ENCODE assay signal across 8 mouse cellular contexts in genomic region chr17:56291171-56291511, GRCm38 (mm10). TPM values are rescaled to one million over a fixed set of nuclear protein-coding genes. Genes with fewer than 3 reads are reported as not detected.
DNase-seq lines count a peak whose midpoint lies in the region; ATAC-seq and TF ChIP-seq lines count a peak whose summit lies in the region.

No protein-coding gene starts in this region.

- H3K9me3 ChIP-seq in embryonic facial prominence, embryonic 12.5 days: no peaks in the 10 kb centered on the region
- H3K9me3 ChIP-seq in midbrain, postnatal 0 days (ENCODE audit: low read length): no peaks in the 10 kb centered on the region

- no peaks in the 10 kb centered on the region for H3K27me3 ChIP-seq in embryonic facial prominence, embryonic 12.5 days
- 0 out of 2 replicates have a peak, but pooled peaks cover 4% of the 10 kb centered on the region for H3K27me3 ChIP-seq in midbrain, postnatal 0 days (ENCODE audit: insufficient read depth, low read length)

- peak overlapping the region; percentile 50 for H3K9ac ChIP-seq in embryonic facial prominence, embryonic 12.5 days
- peak overlapping the region; percentile 39; the same call in 1 of the 2 replicates for H3K9ac ChIP-seq in midbrain, postnatal 0 days (replicated peaks; ENCODE audit: low read length, poor library complexity, severe bottlenecking)

- H3K4me1 ChIP-seq in embryonic facial prominence, embryonic 12.5 days: peaks cover 27% of the 10 kb centered on the region
- H3K4me1 ChIP-seq in midbrain, postnatal 0 days (ENCODE audit: insufficient read depth, low read length): no peaks in the 10 kb centered on the region

- H3K4me2 ChIP-seq in embryonic facial prominence, embryonic 12.5 days (replicated peaks): peak overlapping the region; percentile 76
- H3K4me2 ChIP-seq in midbrain, postnatal 0 days (ENCODE audit: low read depth, low read length, poor library complexity, severe bottlenecking): peak overlapping the region; percentile 46

- peak overlapping the region; percentile 96 for H3K27ac ChIP-seq in embryonic facial prominence, embryonic 12.5 days
- peak overlapping the region; percentile 32; the same call in 1 of the 2 replicates for H3K27ac ChIP-seq in midbrain, postnatal 0 days (ENCODE audit: low read depth, low read length)

- H3K36me3 ChIP-seq in embryonic facial prominence, embryonic 12.5 days: peaks cover 8% of the 10 kb centered on the region
- no peaks in the 10 kb centered on the region for H3K36me3 ChIP-seq in midbrain, postnatal 0 days (ENCODE audit: insufficient read depth, low read length)

- H3K4me3 ChIP-seq in embryonic facial prominence, embryonic 12.5 days: peak overlapping the region; percentile 53; the same call in 1 of the 2 replicates
- H3K4me3 ChIP-seq in midbrain, postnatal 0 days (ENCODE audit: low read depth, low read length): peak overlapping the region; percentile 18; the same call in 1 of the 2 replicates

- peak; percentile 79 for TF ChIP-seq CTCF in midbrain, postnatal 0 days (IDR thresholded peaks at IDR 0.05)

- ATAC-seq in embryonic facial prominence, embryonic 12.5 days (ENCODE audit: insufficient number of reproducible peaks, insufficient read depth, low FRiP score, low TSS enrichment): peak; percentile 86
- ATAC-seq in midbrain, postnatal 0 days (ENCODE audit: low FRiP score): peak; percentile 84

- 3% methylated on average over 16 of the region's 16 CpGs for WGBS in embryonic facial prominence, embryonic 12.5 days
- WGBS in midbrain, postnatal 0 days: 1% methylated on average over 16 of the region's 16 CpGs

- peak; percentile 92 for DNase-seq in B cell, adult 2 months
- peak; percentile 93 to 94 for DNase-seq in adrenal gland, postnatal 36 days
- peak; percentile 96 for DNase-seq in heart, adult 9 months (ENCODE audit: low spot score in 2 of 2)
- DNase-seq in kidney, adult 8-10 months: peak; percentile 89 to 92
- peak; percentile 90 for DNase-seq in liver
- DNase-seq in midbrain, postnatal 0 days (ENCODE audit: low spot score): peak; percentile 81
- DNase-seq in spleen, postnatal 14 days (ENCODE audit: low spot score in 2 of 2): peak; percentile 73 to 85

RNA-seq across cellular contexts. Expression of gene Plin3, which starts 1.5 kb away (rescaled TPM):
- total RNA-seq in adrenal gland, postnatal 36 days (2021): 100 to 1,000 TPM in 1 of 2 experiments, 10 to 100 TPM in 1; 51.4 to 106 TPM
- polyA plus RNA-seq in embryonic facial prominence, embryonic 12.5 days (2016; fragmentation: Nextera tagmentation; extraction: Ambion mirVana): 56.6 and 67.4 TPM in 2 replicates
- 8.1 and 12.4 TPM in 2 replicates for total RNA-seq in midbrain, postnatal 0 days (2014; rRNA removed)
- polyA plus RNA-seq in midbrain, postnatal 0 days (2015; fragmentation: Nextera tagmentation; extraction: Ambion mirVana): 9.6 and 12.1 TPM in 2 replicates

RNA-seq across cellular contexts. Expression of gene Arrdc5, which starts 8.9 kb away (rescaled TPM):
- not detected for total RNA-seq in adrenal gland, postnatal 36 days (2021)
- polyA plus RNA-seq in embryonic facial prominence, embryonic 12.5 days (2016; fragmentation: Nextera tagmentation; extraction: Ambion mirVana): not detected in 2 replicates
- not detected in 2 replicates for total RNA-seq in midbrain, postnatal 0 days (2014; rRNA removed)
- polyA plus RNA-seq in midbrain, postnatal 0 days (2015; fragmentation: Nextera tagmentation; extraction: Ambion mirVana): not detected in 2 replicates

RNA-seq across cellular contexts. Expression of gene Uhrf1, which starts 12.0 kb away (rescaled TPM):
- total RNA-seq in adrenal gland, postnatal 36 days (2021): 1 to 10 TPM; 5.9 to 9.4 TPM
- 157 and 160 TPM in 2 replicates for polyA plus RNA-seq in embryonic facial prominence, embryonic 12.5 days (2016; fragmentation: Nextera tagmentation; extraction: Ambion mirVana)
- total RNA-seq in midbrain, postnatal 0 days (2014; rRNA removed): 5.9 and 10.0 TPM in 2 replicates
- 4.7 and 4.9 TPM in 2 replicates for polyA plus RNA-seq in midbrain, postnatal 0 days (2015; fragmentation: Nextera tagmentation; extraction: Ambion mirVana)

RNA-seq across cellular contexts. Expression of gene Ticam1, which starts 14.6 kb away (rescaled TPM):
- 10 to 100 TPM; 21.1 to 23.1 TPM for total RNA-seq in adrenal gland, postnatal 36 days (2021)
- 2.7 and 3.5 TPM in 2 replicates for polyA plus RNA-seq in embryonic facial prominence, embryonic 12.5 days (2016; fragmentation: Nextera tagmentation; extraction: Ambion mirVana)
- 3.1 and 3.7 TPM in 2 replicates for total RNA-seq in midbrain, postnatal 0 days (2014; rRNA removed)
- polyA plus RNA-seq in midbrain, postnatal 0 days (2015; fragmentation: Nextera tagmentation; extraction: Ambion mirVana): 0.91 and 1.1 TPM in 2 replicates

RNA-seq across cellular contexts. Expression of gene Fem1a, which starts 34.5 kb away (rescaled TPM):
- total RNA-seq in adrenal gland, postnatal 36 days (2021): 10 to 100 TPM; 28.7 to 30.8 TPM
- 15.3 and 15.5 TPM in 2 replicates for polyA plus RNA-seq in embryonic facial prominence, embryonic 12.5 days (2016; fragmentation: Nextera tagmentation; extraction: Ambion mirVana)
- total RNA-seq in midbrain, postnatal 0 days (2014; rRNA removed): 43.2 and 45.3 TPM in 2 replicates
- 13.8 and 14.2 TPM in 2 replicates for polyA plus RNA-seq in midbrain, postnatal 0 days (2015; fragmentation: Nextera tagmentation; extraction: Ambion mirVana)

Comparison
In these comparisons a context has a peak if more than half of its experiments do, and no peak if none do; other contexts are left out.
1. Peak in every context shown above with its lines: DNase-seq, ATAC-seq, H3K4me3 ChIP-seq and H3K27ac ChIP-seq.